Mouse (Mus musculus): ENCODE results near the gene Vmn2r-ps130. TPM values are rescaled to one million over a fixed set of nuclear protein-coding genes. Genes with fewer than 3 reads are reported as not detected.
"Not testable (repeated sequence)": the region's sequence is repeated elsewhere in the genome, so short reads cannot be mapped to it uniquely, and the experiment has no call there.

Vmn2r-ps130 gene
- total RNA-seq (2014; fragmentation: Nextera tagmentation) (not detected in 2 replicates), total RNA-seq (2017) (0.05 TPM in 1 of 2 replicates, not detected in the other), polyA plus RNA-seq (2012) (not detected in 2 replicates)

DNA sequence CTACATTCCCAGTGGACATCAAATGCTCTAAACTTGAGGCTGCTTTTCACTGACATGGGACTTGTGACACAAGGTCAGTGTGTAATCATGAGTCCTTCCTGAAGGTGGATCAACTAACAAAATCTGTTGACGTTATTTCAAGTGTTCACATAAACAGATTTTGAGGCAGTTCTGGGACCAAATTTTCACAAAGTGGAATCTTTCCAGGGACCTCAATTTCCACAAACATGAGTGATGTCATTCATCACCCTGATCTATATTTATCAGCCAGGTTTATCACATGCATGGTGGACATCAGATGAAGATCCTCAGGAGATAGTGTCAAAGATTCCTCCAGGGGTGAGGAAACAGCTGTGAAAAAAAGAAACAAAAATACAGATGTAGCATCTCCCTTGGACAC is at the start of gene Vmn2r-ps130:
Gene Vmn2r-ps130, plus strand, starts transcription at position 301 of the 400 bp plus-strand sequence.
- not testable (repeated sequence) for H3K9me3 ChIP-seq (replicated peaks); DNase-seq (ENCODE audit: low spot score); H3K4me1 ChIP-seq (ENCODE audit: insufficient read depth, low read depth, low read length); H3K36me3 ChIP-seq (replicated peaks); ATAC-seq (ENCODE audit: extremely low read depth, insufficient number of reproducible peaks, low FRiP score, poor library complexity, severe bottlenecking); H3K27me3 ChIP-seq (ENCODE audit: insufficient read depth, low read length); H3K4me3 ChIP-seq (ENCODE audit: low read depth, low read length)

Other genes with a start within 250 kb of the Vmn2r-ps130 start
- gene Zfp945, start 194.0 kb upstream of the Vmn2r-ps130 start, total RNA-seq (2014; fragmentation: Nextera tagmentation): 41.5 and 44.8 TPM in 2 replicates
- gene Zfp945, start 194.0 kb upstream of the Vmn2r-ps130 start, total RNA-seq (2017): 20.9 and 22.9 TPM in 2 replicates
- 0.17 and 0.49 TPM in 2 replicates for gene Zfp945, start 194.0 kb upstream of the Vmn2r-ps130 start, polyA plus RNA-seq (2012)
- gene Vmn2r113, start 118.2 kb upstream of the Vmn2r-ps130 start, total RNA-seq (2014; fragmentation: Nextera tagmentation): not detected in 2 replicates
- gene Vmn2r113, start 118.2 kb upstream of the Vmn2r-ps130 start, total RNA-seq (2017): 0.12 and 0.16 TPM in 2 replicates
- not detected in 2 replicates for gene Vmn2r113, start 118.2 kb upstream of the Vmn2r-ps130 start, polyA plus RNA-seq (2012)
- 19.5 and 23.6 TPM in 2 replicates for gene Zfp40, start 132.1 kb downstream of the Vmn2r-ps130 start, total RNA-seq (2014; fragmentation: Nextera tagmentation)
- gene Zfp40, start 132.1 kb downstream of the Vmn2r-ps130 start, total RNA-seq (2017): 7.8 and 9.8 TPM in 2 replicates
- 1.3 and 1.4 TPM in 2 replicates for gene Zfp40, start 132.1 kb downstream of the Vmn2r-ps130 start, polyA plus RNA-seq (2012)

Data from G1E (cell line).